Mouse (Mus musculus): ENCODE measurements at regions not wholly inside any gene's neighbourhood (a gene's known extent, or its start where the extent isn't known, plus 50 kb on each side); places are given as distances from the start of the nearest gene placed in this dataset.

DNA sequence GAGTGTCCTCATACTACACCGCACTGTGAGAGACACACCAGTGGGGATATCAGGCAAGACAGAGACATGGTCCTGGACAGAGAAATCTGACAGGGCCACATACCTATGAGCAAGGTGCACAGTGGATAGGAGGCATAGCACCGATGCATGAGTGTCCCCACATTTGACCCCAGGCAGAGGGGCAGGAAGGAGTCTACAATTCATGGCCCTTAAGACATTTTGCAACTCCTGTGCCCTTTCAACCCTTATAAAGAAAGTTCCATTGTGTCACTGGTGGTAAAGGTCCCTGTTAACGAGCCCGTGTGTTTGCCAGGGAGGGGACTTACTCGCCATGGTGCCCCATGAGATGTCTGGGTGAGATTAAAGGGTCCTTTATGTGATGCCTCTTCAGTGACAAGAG, 54.3 kb upstream of the Smndc1 start:
- DNase-seq (ENCODE audit: extremely low read depth, low read depth, low spot score): no peak

DNA sequence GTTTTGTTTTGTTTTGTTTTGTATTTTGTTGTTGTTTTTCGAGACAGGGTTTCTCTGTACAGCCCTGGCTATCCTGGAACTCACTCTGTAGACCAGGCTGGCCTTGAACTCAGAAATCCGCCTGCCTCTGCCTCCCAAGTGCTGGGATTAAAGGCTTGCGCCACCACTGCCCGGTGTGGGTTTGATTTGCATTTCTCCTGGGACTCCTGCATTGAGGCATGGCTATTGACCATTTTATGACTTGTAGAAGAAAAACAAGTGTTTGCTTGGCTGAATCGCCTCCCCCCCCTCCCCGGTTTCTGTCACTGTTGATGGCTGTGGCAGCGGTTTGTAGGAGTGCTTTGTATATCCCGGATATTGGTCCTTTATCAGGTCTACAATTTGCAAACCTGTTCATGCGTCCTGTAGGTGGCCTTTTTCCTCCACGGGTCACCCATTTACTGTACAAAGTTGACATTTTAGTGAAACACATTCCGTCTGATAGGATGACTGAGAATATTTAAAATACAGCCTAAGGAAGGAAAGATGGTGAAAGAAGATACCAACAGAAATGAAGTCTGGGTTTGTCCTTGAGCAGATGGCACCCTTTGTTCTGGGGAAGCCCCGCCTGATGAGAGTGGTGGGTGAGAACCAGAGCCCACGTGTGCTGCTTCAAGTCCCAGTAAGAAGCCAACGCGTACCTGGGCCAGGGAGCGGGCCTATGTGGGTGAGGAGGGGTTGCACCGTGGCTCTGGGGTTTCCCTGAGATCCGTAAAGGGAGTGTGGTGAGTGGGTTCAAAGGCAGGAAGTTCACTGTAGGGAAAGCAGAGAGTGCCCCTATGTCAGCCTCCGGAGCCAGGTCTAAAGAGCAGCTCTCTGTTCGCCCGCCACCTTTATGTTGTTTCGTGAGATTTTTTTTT, 52.6 kb upstream of the Smndc1 start:
- DNase-seq (ENCODE audit: extremely low read depth, low read depth, low spot score): no peak

DNA sequence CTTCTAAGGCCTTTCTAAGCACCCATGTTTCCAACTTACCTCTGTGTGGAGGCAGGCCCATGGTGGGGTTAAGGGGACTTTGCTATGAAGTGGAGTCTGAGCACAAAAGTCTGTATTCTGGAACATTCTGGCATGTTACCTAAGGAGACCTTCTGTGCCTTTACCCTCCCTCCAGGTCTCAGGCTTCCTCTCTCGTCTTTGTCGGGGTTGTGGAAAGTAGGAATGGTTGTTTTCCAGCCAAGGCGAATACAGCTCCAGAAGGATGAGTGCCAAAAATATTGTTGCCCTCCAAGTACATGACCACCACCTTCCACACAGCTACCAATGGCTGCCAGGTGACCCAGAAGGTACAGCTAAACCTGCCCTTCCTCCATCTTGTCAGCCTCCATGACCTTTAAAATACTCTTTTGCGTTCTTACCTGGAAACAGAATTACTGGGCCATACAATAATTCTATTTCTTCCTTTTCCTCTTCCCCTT, 51.8 kb upstream of the Smndc1 start:
- no peak for DNase-seq (ENCODE audit: extremely low read depth, low read depth, low spot score)

DNA sequence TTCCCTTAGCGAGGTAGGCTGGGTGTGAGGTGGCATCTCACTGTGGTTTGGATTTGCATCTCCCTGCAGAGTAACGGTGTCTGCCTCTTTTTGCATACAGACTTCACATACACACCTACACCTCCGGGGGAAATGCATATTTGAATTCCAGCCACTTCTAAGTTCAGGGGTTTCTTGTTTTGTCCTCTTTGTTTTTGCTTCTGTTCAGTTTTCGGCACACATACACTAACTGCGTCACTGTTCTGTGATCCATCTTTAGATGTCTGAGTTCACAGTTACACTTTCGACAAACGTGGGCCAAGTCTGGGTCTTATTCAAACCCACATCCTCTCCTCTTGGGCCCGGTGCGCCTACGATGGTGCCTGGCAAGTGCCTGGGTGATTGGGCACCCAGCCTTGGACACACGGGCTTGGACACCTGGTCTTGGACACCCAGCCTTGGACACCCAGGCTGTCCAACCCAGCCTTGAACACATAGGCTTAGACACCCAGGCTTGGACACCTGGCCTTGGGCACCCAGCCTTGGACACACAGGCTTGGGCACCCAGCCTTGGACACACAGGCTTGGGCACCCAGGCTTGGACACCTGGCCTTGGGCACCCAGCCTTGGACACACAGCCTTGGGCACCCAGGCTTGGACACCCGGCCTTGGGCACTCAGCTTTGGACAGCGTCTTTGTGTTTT, 51.2 kb upstream of the Smndc1 start:
- no peak for DNase-seq (ENCODE audit: extremely low read depth, low read depth, low spot score)

DNA sequence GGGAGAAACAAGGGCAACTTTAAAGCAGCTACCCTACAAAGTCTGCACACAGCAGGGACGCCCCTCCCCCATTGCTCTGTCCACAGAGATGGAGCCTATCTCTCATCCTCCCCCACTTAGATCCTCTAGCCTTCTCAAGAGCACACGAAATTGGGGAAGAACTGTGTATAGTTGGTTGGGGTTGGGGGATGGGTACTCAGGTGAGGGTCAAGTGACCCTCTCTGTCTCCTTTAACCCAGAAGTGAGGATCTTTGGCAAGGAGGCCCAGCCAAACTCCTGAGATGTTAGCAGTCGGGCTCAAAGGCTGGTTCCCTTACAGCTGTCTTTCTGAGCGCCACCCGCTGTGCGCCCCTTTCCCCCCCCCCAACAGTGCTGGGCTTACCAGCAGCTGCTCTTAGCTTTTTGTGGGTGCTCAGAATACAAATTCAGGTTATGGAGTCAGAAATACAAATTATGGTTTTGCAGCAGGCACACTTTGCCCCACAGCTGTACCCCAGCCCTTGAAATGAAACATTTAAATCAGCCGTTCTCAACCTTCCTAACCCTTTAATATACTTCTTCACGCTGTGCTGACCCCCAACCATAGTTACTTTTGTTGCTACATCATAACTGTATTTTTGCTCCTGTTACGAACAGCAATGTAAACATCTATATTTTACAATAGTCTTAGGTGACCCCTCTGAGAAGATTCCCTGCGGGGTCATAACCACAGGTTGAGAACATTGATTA, 50.1 kb upstream of the Smndc1 start:
- DNase-seq (ENCODE audit: extremely low read depth, low read depth, low spot score): no peak
